Mouse (Mus musculus): ENCODE results near the gene Rnf217.

DNA sequence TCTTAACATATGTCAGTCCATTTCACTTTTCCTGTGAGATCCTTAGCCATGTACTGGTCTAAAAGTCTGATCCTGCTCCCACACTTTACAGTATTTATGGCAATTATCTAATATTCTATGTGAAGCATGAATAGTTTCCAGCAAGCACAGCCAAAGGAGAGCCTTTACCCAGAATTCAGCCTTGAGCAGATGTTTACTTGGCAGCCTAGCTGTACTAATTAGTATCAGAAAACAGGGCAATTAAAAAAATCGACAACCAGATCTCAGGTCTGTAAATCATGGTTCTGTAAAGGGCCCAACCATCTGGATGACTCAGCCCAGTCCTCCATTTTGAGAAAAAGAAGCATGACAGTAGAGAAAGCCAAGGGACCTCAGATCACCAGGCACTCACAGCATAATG lies 57.6 kb downstream of the Rnf217 start:
- TF ChIP-seq CHD2 (IDR thresholded peaks at IDR 0.05; ENCODE audit: low read length) (no peak), ETS1 (conservative IDR thresholded peaks at IDR 0.05; ENCODE audit: low read depth, low read length) (no peak), CTCF (conservative IDR thresholded peaks at IDR 0.05 in 1 of 2, IDR thresholded peaks at IDR 0.05 in 1 of 2; ENCODE audit: low read depth in 2 of 2, low read length in 2 of 2) (no peak), USF2 (conservative IDR thresholded peaks at IDR 0.05; ENCODE audit: low read depth, low read length) (no peak)
